Mouse (Mus musculus) CD8-positive naive resting alpha-beta T cell, adult 2 months (primary cell): ENCODE measurements around the gene Dazap1.

Experiments
- DNase-seq, 2 experiments: peaks; one replicate each; pipeline ENCODE4 v3.0.0; 2022; ENCODE audit warnings: low read depth in 2 of 2, low spot score in 2 of 2

The Dazap1 gene

GRCm38 (mm10) chr10:80321670-80322581, 60.6 kb downstream of the Dazap1 start:
- no peak for DNase-seq

GRCm38 (mm10) chr10:80322811-80323211, 61.5 kb downstream of the Dazap1 start:
- DNase-seq: no peak

GRCm38 (mm10) chr10:80323261-80324119, 62.2 kb downstream of the Dazap1 start:
- DNase-seq: peak in 1 of 2 experiments; percentile 57

GRCm38 (mm10) chr10:80324120-80325037, 63.1 kb downstream of the Dazap1 start:
- DNase-seq: no peak

- DNase-seq: no peak
Observed at GRCm38 (mm10) chr10:80325045-80325444, 63.8 kb downstream of the Dazap1 start.

- peak; percentile 68 to 79 for DNase-seq
Observed at GRCm38 (mm10) chr10:80329273-80330081, 68.2 kb downstream of the Dazap1 start, which contains the start of the genes Pcsk4 and Reep6. Pcsk4 (minus strand) TSS chr10:80329498. Reep6 (plus strand) TSS chr10:80329953.

DNA sequence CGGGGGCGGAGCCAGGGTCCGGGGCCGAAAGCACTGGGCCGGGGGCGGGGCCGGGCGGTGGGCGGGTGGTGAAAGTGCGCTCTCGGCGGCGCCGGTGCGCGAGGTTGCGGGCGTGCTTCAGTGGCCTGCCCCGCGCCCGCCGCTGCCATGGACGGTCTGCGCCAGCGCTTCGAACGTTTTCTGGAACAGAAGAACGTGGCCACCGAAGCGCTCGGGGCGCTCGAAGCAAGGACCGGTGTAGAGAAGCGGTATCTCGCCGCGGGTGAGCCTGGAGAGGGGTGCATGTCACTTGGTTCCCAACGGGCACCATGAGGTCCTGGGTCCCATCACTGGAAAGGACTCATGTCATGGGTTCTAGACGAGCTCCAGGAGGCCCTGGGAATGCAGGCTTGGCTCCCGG, 68.8 kb downstream of the Dazap1 start:
- no peak for DNase-seq

DNA sequence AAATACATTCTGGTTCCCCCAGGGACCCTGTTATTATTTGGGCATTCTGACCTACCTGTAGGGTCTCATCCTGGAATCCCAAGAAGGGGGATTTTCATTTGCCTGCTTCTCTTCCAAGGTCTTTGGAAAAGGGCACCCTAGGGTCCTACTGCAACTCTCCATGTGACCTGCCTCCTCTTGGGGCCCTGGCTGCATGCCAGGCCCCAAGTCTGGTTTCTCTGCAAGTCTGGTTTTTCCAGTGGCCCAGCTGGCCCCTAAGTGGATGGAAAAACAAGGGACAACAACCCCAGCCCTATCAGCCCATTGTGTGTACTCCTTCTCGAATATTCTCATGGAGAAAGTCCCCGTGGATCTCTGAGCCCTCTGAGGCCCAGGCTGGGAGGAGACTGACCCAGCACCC, 69.6 kb downstream of the Dazap1 start:
- no peak for DNase-seq

GRCm38 (mm10) chr10:80331636-80332524, 70.6 kb downstream of the Dazap1 start:
- DNase-seq: no peak

DNA sequence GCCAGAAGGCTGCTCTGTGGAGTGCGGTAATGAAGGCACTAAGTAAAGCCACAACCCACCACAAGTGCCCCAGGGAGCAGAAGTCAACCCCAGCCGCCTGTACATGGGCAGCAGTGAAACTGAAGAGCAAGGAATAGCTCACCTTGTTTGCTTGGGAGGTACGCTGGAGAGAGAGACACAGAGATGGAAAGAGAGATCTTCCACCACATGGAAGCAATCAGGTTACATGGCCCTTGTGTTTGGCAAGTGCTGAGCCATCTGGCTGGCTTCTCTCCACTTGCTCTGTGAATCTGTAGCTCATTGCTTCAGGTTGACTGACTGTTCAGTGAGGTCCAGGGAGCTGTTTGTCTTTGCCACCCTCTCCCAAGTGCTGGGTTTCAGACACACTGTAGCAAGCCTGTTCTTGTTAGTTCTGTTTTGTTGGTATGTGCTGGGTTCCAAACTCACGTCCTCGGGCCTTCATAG, 71.3 kb downstream of the Dazap1 start:
- no peak for DNase-seq

DNA sequence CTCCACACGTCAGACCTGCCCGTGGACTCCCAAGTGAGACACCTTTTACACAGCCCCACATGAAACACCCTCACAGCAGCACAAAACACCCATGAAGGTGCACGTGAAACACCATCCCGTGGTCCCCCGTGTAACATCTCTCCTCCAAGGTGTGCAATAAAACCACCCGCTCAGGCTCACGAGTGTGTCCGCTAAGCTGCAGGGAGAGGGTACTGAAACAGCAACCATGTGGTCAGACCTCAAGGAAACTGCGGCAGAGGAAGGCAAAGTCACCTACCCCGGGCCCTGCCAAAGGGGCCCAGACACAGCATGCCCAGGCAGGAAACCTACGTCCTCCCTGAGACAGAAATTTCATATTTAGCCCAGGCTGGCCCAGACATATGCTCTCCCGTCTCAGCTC, 75.0 kb downstream of the Dazap1 start:
- no peak for DNase-seq
